Mouse (Mus musculus) 416B (cell line): Measurements from ENCODE around the gene Rhob.
"Not testable (repeated sequence)": the region's sequence is repeated elsewhere in the genome, so short reads cannot be mapped to it uniquely, and the experiment has no call there.

ENCODE experiments used
- DNase-seq: peaks from one replicate; pipeline ENCODE4 v3.0.0; 2011; ENCODE audit warnings: low read depth

Rhob gene

GRCm38 (mm10) chr12:8472591-8473358 is 27.0 kb downstream of the Rhob start:
- DNase-seq, result no peak

GRCm38 (mm10) chr12:8472051-8472450 is 27.8 kb downstream of the Rhob start:
- DNase-seq, result no peak

- DNase-seq, result no peak
Observed at GRCm38 (mm10) chr12:8470962-8471361, 28.8 kb downstream of the Rhob start.

GRCm38 (mm10) chr12:8469742-8470494 is 29.9 kb downstream of the Rhob start:
- no peak for DNase-seq

- no peak for DNase-seq
Observed at GRCm38 (mm10) chr12:8468221-8468865, 31.5 kb downstream of the Rhob start.

GRCm38 (mm10) chr12:8467029-8467924 is 32.5 kb downstream of the Rhob start:
- no peak for DNase-seq

- DNase-seq, result no peak
Observed at GRCm38 (mm10) chr12:8465680-8466079, 34.1 kb downstream of the Rhob start.

GRCm38 (mm10) chr12:8464961-8465360 is 34.8 kb downstream of the Rhob start:
- no peak for DNase-seq

- no peak for DNase-seq
Observed at GRCm38 (mm10) chr12:8463599-8464160, 36.1 kb downstream of the Rhob start.

GRCm38 (mm10) chr12:8462533-8462932 is 37.3 kb downstream of the Rhob start:
- DNase-seq, result no peak

GRCm38 (mm10) chr12:8461575-8461974 is 38.2 kb downstream of the Rhob start:
- DNase-seq, result not testable (repeated sequence)

GRCm38 (mm10) chr12:8458400-8458799 is 41.4 kb downstream of the Rhob start:
- DNase-seq, result no peak

- no peak for DNase-seq
Observed at GRCm38 (mm10) chr12:8457052-8457451, 42.8 kb downstream of the Rhob start.

- no peak for DNase-seq
Observed at GRCm38 (mm10) chr12:8455046-8455445, 44.8 kb downstream of the Rhob start.

GRCm38 (mm10) chr12:8454487-8454886 is 45.3 kb downstream of the Rhob start:
- DNase-seq, result no peak

GRCm38 (mm10) chr12:8452766-8453621 is 46.8 kb downstream of the Rhob start:
- no peak for DNase-seq

- DNase-seq, result no peak
Observed at GRCm38 (mm10) chr12:8451571-8452485, 48.0 kb downstream of the Rhob start.

GRCm38 (mm10) chr12:8450639-8451038 is 49.2 kb downstream of the Rhob start:
- DNase-seq, result peak; percentile 81

- no peak for DNase-seq
Observed at GRCm38 (mm10) chr12:8450028-8450427, 49.8 kb downstream of the Rhob start.
